Mouse (Mus musculus) heart, adult 2 months (tissue): ENCODE results near the gene Agtr1a.

Experiments used
- CTCF ChIP-seq: fragments of 200-600 bp; IDR thresholded peaks from 2 replicates; pipeline ENCODE4 v1.8.1; 2022; ENCODE audit warnings: antibody characterized with exemption, mild to moderate bottlenecking, moderate library complexity
- POLR2A ChIP-seq: fragments of 200-500 bp; IDR thresholded peaks from 2 replicates; pipeline ENCODE4 v1.6.1; 2011; ENCODE audit warnings: mild to moderate bottlenecking, low read depth, low read length, control low read depth; ENCODE audit not compliant: insufficient read depth

DNA sequence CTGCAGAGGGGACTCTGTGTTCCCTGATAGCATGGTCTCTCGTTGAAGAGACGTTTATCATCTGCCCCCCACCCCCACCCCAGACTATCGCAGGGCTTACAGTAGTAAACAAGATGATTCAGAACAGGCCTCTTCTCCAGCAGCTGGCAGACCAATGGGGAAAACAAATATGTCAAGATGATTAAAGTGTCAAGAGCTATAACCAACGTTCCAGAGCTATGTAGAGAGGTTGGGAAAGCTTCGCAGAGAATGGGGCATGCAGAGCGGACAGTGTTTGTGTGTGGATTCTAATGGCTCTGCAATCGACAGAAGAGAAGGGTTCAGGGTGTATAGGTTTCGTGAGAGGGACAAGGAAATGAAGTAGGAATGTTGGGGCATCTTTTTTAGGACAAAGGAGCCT is 31.9 kb downstream of the Agtr1a start:
- TF ChIP-seq CTCF, result no peak
- TF ChIP-seq POLR2A, result no peak
